Mouse (Mus musculus): ENCODE results near the gene Setd1a. TPM values are rescaled to one million over a fixed set of nuclear protein-coding genes. Genes with fewer than 3 reads are reported as not detected.

Setd1a gene
- polyA plus RNA-seq, 1 experiment from 2014 or later = 26.0 TPM

- H3K27ac ChIP-seq (ENCODE audit: low read depth, low read length) = 0 out of 2 replicates have a peak overlapping the region, but pooled peaks have one; percentile 86
- H3K4me3 ChIP-seq (ENCODE audit: low read depth, low read length) = peak overlapping the region; percentile 76
- peak overlapping the region; percentile 98 for H3K4me2 ChIP-seq
- H3K27me3 ChIP-seq (replicated peaks; ENCODE audit: control insufficient read depth, insufficient read depth, low read length) = no peaks in the 10 kb centered on the region
- H3K4me1 ChIP-seq (replicated peaks; ENCODE audit: control insufficient read depth, insufficient read depth, low read length) = peaks cover 7% of the 10 kb centered on the region
- 61% methylated on average over 6 of the region's 6 CpGs for WGBS
- peaks cover 17% of the 10 kb centered on the region for H3K36me3 ChIP-seq (ENCODE audit: control insufficient read depth, insufficient read depth, low read length)
- no peak for DNase-seq (ENCODE audit: low spot score)
- ATAC-seq (replicated peaks; ENCODE audit: low FRiP score) = no peak
- H3K9me3 ChIP-seq (ENCODE audit: control insufficient read depth, low read length) = no peaks in the 10 kb centered on the region
- no peak overlapping the region; the same call in 1 of the 2 replicates for H3K9ac ChIP-seq (ENCODE audit: low read depth, low read length)
Observed at GRCm38 (mm10) chr7:127747559-127748234, 28.8 kb upstream of the Setd1a start.

GRCm38 (mm10) chr7:127748235-127748560, 28.3 kb upstream of the Setd1a start:
- peak overlapping the region; percentile 98; the same call in 1 of the 2 replicates for H3K4me2 ChIP-seq
- H3K4me3 ChIP-seq (ENCODE audit: low read depth, low read length) = peak overlapping the region; percentile 76; the same call in 1 of the 2 replicates
- 91% methylated on average over 28 of the region's 28 CpGs for WGBS
- H3K27me3 ChIP-seq (replicated peaks; ENCODE audit: control insufficient read depth, insufficient read depth, low read length) = no peaks in the 10 kb centered on the region
- no peaks in the 10 kb centered on the region for H3K9me3 ChIP-seq (ENCODE audit: control insufficient read depth, low read length)
- H3K4me1 ChIP-seq (replicated peaks; ENCODE audit: control insufficient read depth, insufficient read depth, low read length) = peaks cover 7% of the 10 kb centered on the region
- H3K36me3 ChIP-seq (ENCODE audit: control insufficient read depth, insufficient read depth, low read length) = peaks cover 17% of the 10 kb centered on the region
- DNase-seq (ENCODE audit: low spot score) = no peak
- H3K27ac ChIP-seq (ENCODE audit: low read depth, low read length) = no peak overlapping the region
- no peak overlapping the region for H3K9ac ChIP-seq (ENCODE audit: low read depth, low read length)
- ATAC-seq (replicated peaks; ENCODE audit: low FRiP score) = no peak

GRCm38 (mm10) chr7:127750131-127751127, 26.0 kb upstream of the Setd1a start:
- Histone ChIP-seq H3K4me2 (no peak overlapping the region), H3K4me1 (replicated peaks; ENCODE audit: control insufficient read depth, insufficient read depth, low read length) (peaks cover 3% of the 10 kb centered on the region; the same call in 1 of the 2 replicates), H3K9ac (ENCODE audit: low read depth, low read length) (no peak overlapping the region), H3K27me3 (replicated peaks; ENCODE audit: control insufficient read depth, insufficient read depth, low read length) (no peaks in the 10 kb centered on the region), H3K27ac (ENCODE audit: low read depth, low read length) (no peak overlapping the region), H3K9me3 (ENCODE audit: control insufficient read depth, low read length) (no peaks in the 10 kb centered on the region), H3K4me3 (ENCODE audit: low read depth, low read length) (no peak overlapping the region), H3K36me3 (ENCODE audit: control insufficient read depth, insufficient read depth, low read length) (peaks cover 23% of the 10 kb centered on the region)
- 87% methylated on average over 19 of the region's 19 CpGs for WGBS
- ATAC-seq (replicated peaks; ENCODE audit: low FRiP score) = no peak
- no peak for DNase-seq (ENCODE audit: low spot score)

GRCm38 (mm10) chr7:127751619-127752018, 24.9 kb upstream of the Setd1a start:
- DNase-seq (ENCODE audit: low spot score) (no peak), ATAC-seq (replicated peaks; ENCODE audit: low FRiP score) (no peak)
- Histone ChIP-seq H3K27ac (ENCODE audit: low read depth, low read length) (no peak overlapping the region), H3K9me3 (ENCODE audit: control insufficient read depth, low read length) (no peaks in the 10 kb centered on the region), H3K27me3 (replicated peaks; ENCODE audit: control insufficient read depth, insufficient read depth, low read length) (no peaks in the 10 kb centered on the region), H3K4me1 (replicated peaks; ENCODE audit: control insufficient read depth, insufficient read depth, low read length) (peaks cover 3% of the 10 kb centered on the region; the same call in 1 of the 2 replicates), H3K4me3 (ENCODE audit: low read depth, low read length) (no peak overlapping the region), H3K9ac (ENCODE audit: low read depth, low read length) (no peak overlapping the region), H3K4me2 (no peak overlapping the region), H3K36me3 (ENCODE audit: control insufficient read depth, insufficient read depth, low read length) (peaks cover 28% of the 10 kb centered on the region)
- WGBS = 87% methylated on average over 5 of the region's 5 CpGs

- Histone ChIP-seq H3K4me3 (ENCODE audit: low read depth, low read length) (no peak overlapping the region), H3K9me3 (ENCODE audit: control insufficient read depth, low read length) (no peaks in the 10 kb centered on the region), H3K9ac (ENCODE audit: low read depth, low read length) (no peak overlapping the region), H3K27me3 (replicated peaks; ENCODE audit: control insufficient read depth, insufficient read depth, low read length) (no peaks in the 10 kb centered on the region), H3K4me2 (no peak overlapping the region), H3K36me3 (ENCODE audit: control insufficient read depth, insufficient read depth, low read length) (peaks cover 33% of the 10 kb centered on the region), H3K27ac (ENCODE audit: low read depth, low read length) (no peak overlapping the region), H3K4me1 (replicated peaks; ENCODE audit: control insufficient read depth, insufficient read depth, low read length) (no peaks in the 10 kb centered on the region)
- WGBS = 92% methylated on average over 27 of the region's 27 CpGs
- no peak for DNase-seq (ENCODE audit: low spot score)
- no peak for ATAC-seq (replicated peaks; ENCODE audit: low FRiP score)
Observed at GRCm38 (mm10) chr7:127752069-127752468, 24.4 kb upstream of the Setd1a start.

- H3K4me1 ChIP-seq (replicated peaks; ENCODE audit: control insufficient read depth, insufficient read depth, low read length) = no peaks in the 10 kb centered on the region
- no peak overlapping the region for H3K4me2 ChIP-seq
- H3K27me3 ChIP-seq (replicated peaks; ENCODE audit: control insufficient read depth, insufficient read depth, low read length) = no peaks in the 10 kb centered on the region
- H3K27ac ChIP-seq (ENCODE audit: low read depth, low read length) = no peak overlapping the region
- H3K9me3 ChIP-seq (ENCODE audit: control insufficient read depth, low read length) = no peaks in the 10 kb centered on the region
- DNase-seq (ENCODE audit: low spot score) (no peak), ATAC-seq (replicated peaks; ENCODE audit: low FRiP score) (no peak)
- no peak overlapping the region for H3K9ac ChIP-seq (ENCODE audit: low read depth, low read length)
- H3K4me3 ChIP-seq (ENCODE audit: low read depth, low read length) = no peak overlapping the region
- WGBS = 69% methylated on average over 5 of the region's 5 CpGs
- peaks cover 41% of the 10 kb centered on the region for H3K36me3 ChIP-seq (ENCODE audit: control insufficient read depth, insufficient read depth, low read length)
Observed at GRCm38 (mm10) chr7:127753158-127753557, 23.3 kb upstream of the Setd1a start.

- ATAC-seq (replicated peaks; ENCODE audit: low FRiP score) (no peak), DNase-seq (ENCODE audit: low spot score) (no peak)
- Histone ChIP-seq H3K36me3 (ENCODE audit: control insufficient read depth, insufficient read depth, low read length) (peaks cover 44% of the 10 kb centered on the region), H3K4me1 (replicated peaks; ENCODE audit: control insufficient read depth, insufficient read depth, low read length) (no peaks in the 10 kb centered on the region), H3K27ac (ENCODE audit: low read depth, low read length) (no peak overlapping the region), H3K4me2 (no peak overlapping the region), H3K27me3 (replicated peaks; ENCODE audit: control insufficient read depth, insufficient read depth, low read length) (no peaks in the 10 kb centered on the region), H3K9me3 (ENCODE audit: control insufficient read depth, low read length) (no peaks in the 10 kb centered on the region), H3K9ac (ENCODE audit: low read depth, low read length) (no peak overlapping the region), H3K4me3 (ENCODE audit: low read depth, low read length) (no peak overlapping the region)
- 85% methylated on average over 7 of the region's 7 CpGs for WGBS
Observed at GRCm38 (mm10) chr7:127753741-127754140, 22.7 kb upstream of the Setd1a start.

- no peaks in the 10 kb centered on the region for H3K27me3 ChIP-seq (replicated peaks; ENCODE audit: control insufficient read depth, insufficient read depth, low read length)
- no peaks in the 10 kb centered on the region for H3K9me3 ChIP-seq (ENCODE audit: control insufficient read depth, low read length)
- ATAC-seq (replicated peaks; ENCODE audit: low FRiP score) (no peak), DNase-seq (ENCODE audit: low spot score) (no peak)
- no peak overlapping the region for H3K4me2 ChIP-seq
- H3K9ac ChIP-seq (ENCODE audit: low read depth, low read length) = no peak overlapping the region
- no peak overlapping the region for H3K27ac ChIP-seq (ENCODE audit: low read depth, low read length)
- WGBS = 21% methylated on average over 6 of the region's 6 CpGs
- H3K4me1 ChIP-seq (replicated peaks; ENCODE audit: control insufficient read depth, insufficient read depth, low read length) = no peaks in the 10 kb centered on the region; the same call in 1 of the 2 replicates
- H3K4me3 ChIP-seq (ENCODE audit: low read depth, low read length) = no peak overlapping the region
- H3K36me3 ChIP-seq (ENCODE audit: control insufficient read depth, insufficient read depth, low read length) = peaks cover 24% of the 10 kb centered on the region
Observed at GRCm38 (mm10) chr7:127759716-127760115, 16.8 kb upstream of the Setd1a start.

Measured in liver, embryonic 11.5 days (tissue).